Mouse (Mus musculus) hindbrain, embryonic 13.5 days (tissue): ENCODE measurements around the gene Usp51. TPM values are rescaled to one million over a fixed set of nuclear protein-coding genes. Genes with fewer than 3 reads are reported as not detected.
"Not testable (repeated sequence)": the region's sequence is repeated elsewhere in the genome, so short reads cannot be mapped to it uniquely, and the experiment has no call there.

Experiments
- ATAC-seq: fragments of 200-750 bp; cut with Nextera tagmentation; 2 replicates; pipeline ENCODE4 v1.8.0; 2017; ENCODE audit warnings: moderate TSS enrichment; ENCODE audit not compliant: low FRiP score
- H3K27ac ChIP-seq: fragments of 300-500 bp; sonication (generic); 2 replicates; pipeline ENCODE4 v1.5.1; 2015; ENCODE audit warnings: inconsistent platforms, mild to moderate bottlenecking, moderate library complexity
- H3K27me3 ChIP-seq: fragments of 300-500 bp; sonication (generic); 2 replicates; pipeline ENCODE4 v1.6.1; 2015; ENCODE audit warnings: mild to moderate bottlenecking, inconsistent platforms
- H3K36me3 ChIP-seq: fragments of 300-500 bp; sonication (generic); 2 replicates; pipeline ENCODE4 v1.6.1; 2015; ENCODE audit warnings: mild to moderate bottlenecking, inconsistent platforms
- H3K4me1 ChIP-seq: fragments of 300-500 bp; sonication (generic); replicated peaks from 2 replicates; pipeline ENCODE4 v1.6.1; 2015; ENCODE audit warnings: inconsistent platforms
- H3K4me2 ChIP-seq: fragments of 300-500 bp; sonication (generic); 2 replicates; pipeline ENCODE4 v1.6.1; 2015; ENCODE audit warnings: inconsistent platforms, mild to moderate bottlenecking, moderate library complexity
- H3K4me3 ChIP-seq: fragments of 300-500 bp; sonication (generic); 2 replicates; pipeline ENCODE4 v1.5.1; 2015; ENCODE audit warnings: mild to moderate bottlenecking, inconsistent platforms
- H3K9ac ChIP-seq: fragments of 300-500 bp; sonication (generic); 2 replicates; pipeline ENCODE4 v1.6.1; 2015; ENCODE audit warnings: mild to moderate bottlenecking, inconsistent platforms
- H3K9me3 ChIP-seq: fragments of 300-500 bp; sonication (generic); 2 replicates; pipeline ENCODE4 v1.6.1; 2016; ENCODE audit warnings: inconsistent platforms
- WGBS: fragments of 180-500 bp; shearing (Covaris S2); methylation state at CpG from one replicate; pipeline ENCODE4 v1.1.7; 2015; 5-methylcytosine and 5-hydroxymethylcytosine counted together
- polyA plus RNA-seq: library from polyadenylated mRNA; unstranded; fragments of >200 nt; fragmentation: Nextera tagmentation; extraction: Ambion mirVana; gene quantifications from 2 replicates; pipeline ENCODE4 v1.2.1, GENCODE M21; 2015

The Usp51 gene
- polyA plus RNA-seq, 1 experiment from 2014 or later, result 1.8 TPM

DNA sequence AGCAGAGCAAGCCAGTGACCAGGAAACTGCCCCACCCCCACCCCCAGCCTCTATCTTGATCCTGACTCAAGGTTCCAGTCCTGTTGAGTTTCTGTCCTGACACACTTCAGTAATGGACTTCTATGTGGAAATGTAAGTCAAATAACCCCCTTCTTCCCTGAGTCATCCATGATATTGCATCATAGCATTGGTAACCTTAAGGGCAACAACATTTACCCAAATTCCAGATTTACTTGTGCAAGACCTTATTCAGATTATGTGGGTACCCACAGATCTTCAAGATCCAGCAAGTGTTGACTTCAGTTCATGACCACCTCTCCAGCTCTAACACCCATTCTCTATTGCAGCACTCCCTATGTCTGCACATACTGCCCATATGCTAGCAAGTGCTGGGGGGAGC lies 25.3 kb downstream of the Usp51 start:
- ATAC-seq, H3K27ac ChIP-seq, H3K36me3 ChIP-seq, H3K4me3 ChIP-seq, H3K4me1 ChIP-seq, H3K4me2 ChIP-seq, H3K27me3 ChIP-seq, H3K9me3 ChIP-seq, H3K9ac ChIP-seq: not testable (repeated sequence)

DNA sequence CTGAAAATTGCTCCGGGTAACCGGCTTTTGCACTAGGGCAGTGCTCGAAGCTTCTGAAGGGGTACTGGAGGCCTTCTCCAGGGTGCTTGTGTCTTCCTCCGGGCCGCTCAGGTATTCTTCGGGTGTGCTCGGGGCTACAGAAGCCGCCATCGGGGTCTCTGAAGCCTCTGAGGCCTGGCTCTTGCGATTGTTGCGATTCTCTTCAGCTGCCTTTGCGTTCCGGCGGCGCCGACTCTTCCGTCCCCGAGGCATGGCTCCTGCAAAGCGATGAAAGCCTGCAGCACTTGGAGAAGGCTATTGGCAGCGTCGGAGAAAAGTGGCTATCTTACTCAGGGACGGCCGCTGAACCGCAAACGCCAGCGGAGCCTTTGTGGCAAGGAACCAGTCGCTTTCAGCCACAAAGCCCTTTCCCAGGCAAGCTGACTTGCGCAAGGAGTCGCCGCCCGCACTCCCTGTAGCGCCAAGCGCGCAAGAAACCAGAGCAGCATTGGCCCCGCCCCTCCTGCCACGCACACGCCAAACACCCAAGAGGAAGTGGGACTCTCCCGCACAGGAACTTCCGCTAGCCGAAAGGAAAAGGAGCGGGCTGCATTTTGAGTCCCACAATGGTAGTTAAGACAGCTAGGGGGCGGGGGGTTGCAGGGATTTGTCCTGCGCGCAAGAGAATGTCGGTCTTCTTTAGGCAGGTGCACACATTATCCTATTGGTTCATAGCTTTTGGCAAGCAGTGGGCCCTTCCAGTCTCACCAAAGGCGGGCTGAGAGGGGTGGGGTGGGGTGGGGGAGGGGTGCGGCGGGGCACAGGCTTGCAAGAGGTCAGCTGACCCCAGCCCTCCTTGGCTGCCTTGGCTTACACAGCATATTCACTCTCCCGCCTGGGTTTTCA lies 31.1 kb downstream of the Usp51 start, which contains the start of gene Mageh1:
TSS of gene Mageh1 (minus strand) at position 489 of the 885 bp plus-strand sequence.
- H3K4me3 ChIP-seq, result peak within 1 kb of the TSS; percentile 56
- peak within 1 kb of the TSS; percentile 79 for H3K9ac ChIP-seq
- peaks cover 10% of the 10 kb centered on the region for H3K4me1 ChIP-seq
- H3K36me3 ChIP-seq, result no peaks in the 10 kb centered on the region
- H3K4me2 ChIP-seq, result peak within 1 kb of the TSS; percentile 63
- whole genome bisulfite sequencing, result 20% methylated on average over 49 of the region's 49 CpGs
- H3K27ac ChIP-seq, result peak within 1 kb of the TSS; percentile 95
- H3K27me3 ChIP-seq, result peaks cover 7% of the 10 kb centered on the region; the same call in 1 of the 2 replicates
- ATAC-seq, result peak; percentile 93
- H3K9me3 ChIP-seq, result no peaks in the 10 kb centered on the region

DNA sequence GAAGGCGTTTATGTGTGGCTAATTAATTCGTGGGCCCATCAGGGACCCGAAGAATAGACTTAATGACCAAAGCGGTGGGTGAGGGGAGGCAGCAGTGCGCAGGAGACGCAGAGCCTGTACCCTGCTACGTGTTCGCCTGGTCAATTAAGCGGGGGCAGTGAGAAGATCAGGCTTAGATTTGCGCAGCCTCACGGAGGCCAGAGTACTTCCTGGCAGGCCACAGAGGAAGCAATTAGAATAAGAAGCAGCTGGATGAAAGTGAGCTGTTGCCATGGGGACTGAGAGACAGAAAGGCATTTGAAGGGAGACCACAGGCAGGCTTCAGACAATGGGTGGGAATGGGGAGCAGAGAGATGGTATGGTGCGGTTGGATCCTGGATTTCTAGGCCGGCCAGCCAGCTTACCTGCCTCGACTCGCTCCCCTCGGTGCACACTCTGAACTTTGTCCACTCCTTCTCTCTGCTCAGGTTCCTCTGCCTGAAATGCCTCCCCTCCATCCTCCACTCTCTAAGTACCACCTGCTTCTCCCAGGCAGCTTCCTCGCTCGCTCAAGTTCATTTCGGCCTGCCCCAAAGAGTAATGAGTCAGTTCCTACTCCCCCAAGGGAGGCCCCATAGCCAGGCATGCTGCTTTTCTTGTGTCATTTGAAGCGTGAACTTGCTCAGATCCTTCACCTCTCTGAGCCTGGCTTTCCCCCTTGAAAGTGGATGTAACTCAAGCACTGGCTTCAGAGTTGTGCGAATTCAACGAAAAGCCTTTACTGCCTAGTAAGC lies 31.9 kb downstream of the Usp51 start:
- H3K36me3 ChIP-seq, H3K27me3 ChIP-seq, H3K4me1 ChIP-seq, H3K9me3 ChIP-seq: not testable (repeated sequence)
- WGBS, result 28% methylated on average over 8 of the region's 22 CpGs
- peak; percentile 95 for ATAC-seq
- Histone ChIP-seq H3K4me3 (peak overlapping the region; percentile 56; the same call in 1 of the 2 replicates), H3K27ac (peak overlapping the region; percentile 95), H3K4me2 (peak overlapping the region; percentile 63), H3K9ac (peak overlapping the region; percentile 79; the same call in 1 of the 2 replicates)

Other genes with a start within 250 kb of the Usp51 start
- gene Shroom2, start 237.0 kb upstream of the Usp51 start, polyA plus RNA-seq, result 75.2 and 81.5 TPM in 2 replicates
- 0.16 TPM in 1 of 2 replicates, not detected in the other for gene Gpr143, start 224.5 kb upstream of the Usp51 start, polyA plus RNA-seq
- 121 and 126 TPM in 2 replicates for gene Mageh1, start 31.1 kb downstream of the Usp51 start, polyA plus RNA-seq
- gene Foxr2, start 112.3 kb downstream of the Usp51 start, polyA plus RNA-seq, result 0.39 and 0.47 TPM in 2 replicates
- gene Rragb, start 133.5 kb downstream of the Usp51 start, polyA plus RNA-seq, result 5.6 and 5.7 TPM in 2 replicates
- 3.5 and 5.3 TPM in 2 replicates for gene Klf8, start 231.0 kb downstream of the Usp51 start, polyA plus RNA-seq